Mouse (Mus musculus): ENCODE measurements around the gene Wtap.
"Not testable (repeated sequence)": the region's sequence is repeated elsewhere in the genome, so short reads cannot be mapped to it uniquely, and the experiment has no call there.

Wtap gene

GRCm38 (mm10) chr17:12994069-12994468, at the start of gene Wtap:
Gene Wtap (minus strand): TSS chr17:12994169.
- no peak for DNase-seq (ENCODE audit: low read depth)

- DNase-seq (ENCODE audit: low read depth), result not testable (repeated sequence)
These were observed 42.7 kb upstream of the Wtap start for GRCm38 (mm10) chr17:13036627-13037192.

- DNase-seq (ENCODE audit: low read depth), result no peak
These were observed 19.3 kb upstream of the Wtap start for GRCm38 (mm10) chr17:13013316-13013715.

GRCm38 (mm10) chr17:13009887-13010286, 15.9 kb upstream of the Wtap start:
- peak; percentile 87 for DNase-seq (ENCODE audit: low read depth)

GRCm38 (mm10) chr17:13008528-13008927, 14.6 kb upstream of the Wtap start:
- DNase-seq (ENCODE audit: low read depth), result no peak

GRCm38 (mm10) chr17:13007730-13008425, 13.9 kb upstream of the Wtap start:
- peak; percentile 99 for DNase-seq (ENCODE audit: low read depth)

GRCm38 (mm10) chr17:13006984-13007383, 13.0 kb upstream of the Wtap start:
- DNase-seq (ENCODE audit: low read depth), result peak; percentile 8

- DNase-seq (ENCODE audit: low read depth), result not testable (repeated sequence)
These were observed 12.6 kb upstream of the Wtap start, which contains the start of gene Sod2 for GRCm38 (mm10) chr17:13006546-13006945. Gene Sod2 (plus strand): TSS chr17:13006846.

GRCm38 (mm10) chr17:13004436-13004835, 10.5 kb upstream of the Wtap start:
- DNase-seq (ENCODE audit: low read depth), result not testable (repeated sequence)

GRCm38 (mm10) chr17:13002243-13002642, 8.3 kb upstream of the Wtap start:
- DNase-seq (ENCODE audit: low read depth), result not testable (repeated sequence)

- DNase-seq (ENCODE audit: low read depth), result no peak
These were observed 5.1 kb upstream of the Wtap start for GRCm38 (mm10) chr17:12999069-12999468.

GRCm38 (mm10) chr17:12997890-12998289, 3.9 kb upstream of the Wtap start:
- DNase-seq (ENCODE audit: low read depth), result no peak

- DNase-seq (ENCODE audit: low read depth), result peak; percentile 81
These were observed 2.4 kb upstream of the Wtap start for GRCm38 (mm10) chr17:12996345-12996744.

GRCm38 (mm10) chr17:12992470-12992991, 1.4 kb downstream of the Wtap start:
- DNase-seq (ENCODE audit: low read depth), result peak; percentile 97

- DNase-seq (ENCODE audit: low read depth), result peak; percentile 91
These were observed 2.2 kb downstream of the Wtap start for GRCm38 (mm10) chr17:12991635-12992358.

GRCm38 (mm10) chr17:12991194-12991634, 2.8 kb downstream of the Wtap start:
- peak; percentile 50 for DNase-seq (ENCODE audit: low read depth)

- DNase-seq (ENCODE audit: low read depth), result peak; percentile 44
These were observed 3.3 kb downstream of the Wtap start for GRCm38 (mm10) chr17:12990567-12991145.

GRCm38 (mm10) chr17:12988096-12988495, 5.9 kb downstream of the Wtap start:
- DNase-seq (ENCODE audit: low read depth), result peak; percentile 27

- DNase-seq (ENCODE audit: low read depth), result no peak
These were observed 10.0 kb downstream of the Wtap start for GRCm38 (mm10) chr17:12983988-12984387.

- no peak for DNase-seq (ENCODE audit: low read depth)
These were observed 15.4 kb downstream of the Wtap start for GRCm38 (mm10) chr17:12978546-12978945.

- no peak for DNase-seq (ENCODE audit: low read depth)
These were observed 20.1 kb downstream of the Wtap start for GRCm38 (mm10) chr17:12973851-12974250.

- no peak for DNase-seq (ENCODE audit: low read depth)
These were observed 26.8 kb downstream of the Wtap start for GRCm38 (mm10) chr17:12967173-12967572.
